Mouse (Mus musculus): ENCODE data around the gene Vars2. TPM values are rescaled to one million over a fixed set of nuclear protein-coding genes. Genes with fewer than 3 reads are reported as not detected.
A peak's percentile ranks its signal among the peaks of the same experiment; 100 is the strongest.

Gene Vars2
- polyA plus RNA-seq (2012; rRNA removed) = 20.3 and 25.1 TPM in 2 replicates

- WGBS = under 1% methylated on average over 61 of the region's 61 CpGs
- DNase-seq (ENCODE audit: low read depth, low spot score) = peak; percentile 70
Observed at GRCm38 (mm10) chr17:35667334-35668065, at the start of gene Vars2. Gene Vars2 (minus strand): TSS chr17:35667592.

- 86% methylated on average over 6 of the region's 6 CpGs for WGBS
- DNase-seq (ENCODE audit: low read depth, low spot score) = no peak
Observed at GRCm38 (mm10) chr17:35717080-35717479, 49.7 kb upstream of the Vars2 start.

GRCm38 (mm10) chr17:35716114-35716513 lies 48.7 kb upstream of the Vars2 start:
- 25% methylated on average over 3 of the region's 3 CpGs for WGBS
- peak; percentile 80 for DNase-seq (ENCODE audit: low read depth, low spot score)

- WGBS = 48% methylated on average over 8 of the region's 8 CpGs
- DNase-seq (ENCODE audit: low read depth, low spot score) = no peak
Observed at GRCm38 (mm10) chr17:35710705-35711347, 43.4 kb upstream of the Vars2 start.

- no peak for DNase-seq (ENCODE audit: low read depth, low spot score)
- WGBS = 51% methylated on average over 2 of the region's 2 CpGs
Observed at GRCm38 (mm10) chr17:35708611-35709010, 41.2 kb upstream of the Vars2 start.

GRCm38 (mm10) chr17:35707929-35708328 lies 40.5 kb upstream of the Vars2 start:
- 19% methylated on average over 7 of the region's 7 CpGs for WGBS

GRCm38 (mm10) chr17:35705836-35706235 lies 38.4 kb upstream of the Vars2 start:
- 29% methylated on average over 4 of the region's 4 CpGs for WGBS
- DNase-seq (ENCODE audit: low read depth, low spot score) = no peak

More at GRCm38 (mm10) chr17:35707929-35708328, 40.5 kb upstream of the Vars2 start:
- peak; percentile 56 for DNase-seq (ENCODE audit: low read depth, low spot score)

- DNase-seq (ENCODE audit: low read depth, low spot score) = peak; percentile 85
- 7% methylated on average over 19 of the region's 19 CpGs for WGBS
Observed at GRCm38 (mm10) chr17:35704621-35705464, 37.5 kb upstream of the Vars2 start, which contains the start of gene Ddr1. Gene Ddr1 (minus strand): TSS chr17:35704621.

GRCm38 (mm10) chr17:35703751-35704271 lies 36.4 kb upstream of the Vars2 start:
- 16% methylated on average over 14 of the region's 14 CpGs for WGBS
- no peak for DNase-seq (ENCODE audit: low read depth, low spot score)

GRCm38 (mm10) chr17:35703065-35703464 lies 35.7 kb upstream of the Vars2 start:
- no peak for DNase-seq (ENCODE audit: low read depth, low spot score)
- WGBS = 59% methylated on average over 2 of the region's 2 CpGs

GRCm38 (mm10) chr17:35702605-35703004 lies 35.2 kb upstream of the Vars2 start:
- no peak for DNase-seq (ENCODE audit: low read depth, low spot score)
- 51% methylated on average over 4 of the region's 4 CpGs for WGBS

GRCm38 (mm10) chr17:35701978-35702461 lies 34.6 kb upstream of the Vars2 start:
- 8% methylated on average over 16 of the region's 16 CpGs for WGBS

GRCm38 (mm10) chr17:35701203-35701977 lies 34.0 kb upstream of the Vars2 start:
- 3% methylated on average over 16 of the region's 16 CpGs for WGBS
- no peak for DNase-seq (ENCODE audit: low read depth, low spot score)

More at GRCm38 (mm10) chr17:35701978-35702461, 34.6 kb upstream of the Vars2 start:
- DNase-seq (ENCODE audit: low read depth, low spot score) = peak; percentile 45

- DNase-seq (ENCODE audit: low read depth, low spot score) = peak; percentile 51
- WGBS = under 1% methylated on average over 64 of the region's 66 CpGs
Observed at GRCm38 (mm10) chr17:35700371-35700961, 33.1 kb upstream of the Vars2 start.

- DNase-seq (ENCODE audit: low read depth, low spot score) = peak; percentile 78
- WGBS = 4% methylated on average over 19 of the region's 19 CpGs
Observed at GRCm38 (mm10) chr17:35699919-35700318, 32.5 kb upstream of the Vars2 start.

- no peak for DNase-seq (ENCODE audit: low read depth, low spot score)
- 46% methylated on average over 5 of the region's 5 CpGs for WGBS
Observed at GRCm38 (mm10) chr17:35698501-35698883, 31.1 kb upstream of the Vars2 start.

GRCm38 (mm10) chr17:35697759-35698500 lies 30.5 kb upstream of the Vars2 start:
- 9% methylated on average over 16 of the region's 16 CpGs for WGBS
- no peak for DNase-seq (ENCODE audit: low read depth, low spot score)

GRCm38 (mm10) chr17:35697429-35697758 lies 30.0 kb upstream of the Vars2 start:
- 29% methylated on average over 1 of the region's 1 CpGs for WGBS
- DNase-seq (ENCODE audit: low read depth, low spot score) = no peak

Measured in large intestine, adult 2 months (tissue).